Mouse (Mus musculus) CD4-positive, CD25-positive, alpha-beta regulatory T cell, adult 4 months (primary cell): ENCODE data around the gene Rab13. TPM values are rescaled to one million over a fixed set of nuclear protein-coding genes. Genes with fewer than 3 reads are reported as not detected.

Experiments used
- ATAC-seq: one replicate; pipeline ENCODE4 v1.8.0; 2017
- polyA plus RNA-seq, 2 experiments: library from polyadenylated mRNA; unstranded; fragments of 100-300 nt; shearing (Covaris generic); gene quantifications; one replicate each; pipeline ENCODE4 v1.2.1; 2017

Gene Rab13
- polyA plus RNA-seq, 2 experiments from 2014 or later, result 0.58 TPM; not detected in 1

- ATAC-seq, result no peak
Measured at GRCm38 (mm10) chr3:90263121-90263771, 49.8 kb downstream of the Rab13 start.

GRCm38 (mm10) chr3:90264687-90265033, 51.2 kb downstream of the Rab13 start:
- ATAC-seq, result no peak

DNA sequence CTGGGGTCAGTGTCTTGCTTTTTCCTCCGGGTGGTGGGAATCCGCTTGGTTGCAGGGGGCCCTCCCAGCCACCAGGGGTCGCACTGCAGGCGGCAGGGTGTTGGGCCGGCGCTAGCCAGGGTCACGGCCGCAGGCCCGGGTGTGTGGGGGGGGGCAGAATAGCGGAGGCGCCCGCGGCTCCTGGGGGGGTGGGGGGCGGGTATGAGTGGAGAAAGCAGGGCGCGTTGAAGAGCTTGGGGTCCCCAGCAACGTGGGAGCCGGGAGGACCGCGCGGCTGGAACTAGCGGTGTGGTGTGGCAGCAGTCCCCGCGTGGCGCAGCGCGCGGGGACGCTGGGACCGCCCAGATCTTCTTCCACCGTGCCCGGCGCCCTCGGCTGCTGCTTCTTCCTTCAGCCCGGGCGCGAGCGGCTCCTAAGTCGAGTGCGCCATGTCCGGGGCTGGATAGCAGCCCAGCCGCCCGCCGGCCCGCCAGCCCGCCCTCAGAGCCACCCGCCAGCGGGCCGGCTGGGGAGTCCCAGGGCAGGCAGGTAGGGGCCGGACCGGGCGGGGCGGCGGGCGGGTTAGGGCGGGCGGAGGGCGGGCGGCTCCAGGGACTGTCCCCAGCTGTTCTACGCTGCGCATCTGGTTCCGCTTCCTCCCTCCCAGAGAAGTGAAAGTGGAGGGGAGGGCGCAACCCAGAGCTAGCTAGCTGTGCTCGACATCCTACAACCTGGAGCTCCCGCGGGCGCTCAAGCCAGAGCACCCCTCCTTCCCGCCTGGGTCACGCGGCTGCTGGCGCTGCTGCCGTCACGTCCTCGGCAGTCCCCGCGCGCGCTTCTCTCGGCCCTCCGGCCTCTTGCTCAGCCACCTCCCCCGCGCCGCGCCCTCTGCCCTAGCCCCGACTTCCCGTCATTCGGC, 51.8 kb downstream of the Rab13 start, which contains the start of gene Dennd4b:
Gene Dennd4b, plus strand, starts transcription at position 152 of the 898 bp plus-strand sequence.
- ATAC-seq, result peak; percentile 87

DNA sequence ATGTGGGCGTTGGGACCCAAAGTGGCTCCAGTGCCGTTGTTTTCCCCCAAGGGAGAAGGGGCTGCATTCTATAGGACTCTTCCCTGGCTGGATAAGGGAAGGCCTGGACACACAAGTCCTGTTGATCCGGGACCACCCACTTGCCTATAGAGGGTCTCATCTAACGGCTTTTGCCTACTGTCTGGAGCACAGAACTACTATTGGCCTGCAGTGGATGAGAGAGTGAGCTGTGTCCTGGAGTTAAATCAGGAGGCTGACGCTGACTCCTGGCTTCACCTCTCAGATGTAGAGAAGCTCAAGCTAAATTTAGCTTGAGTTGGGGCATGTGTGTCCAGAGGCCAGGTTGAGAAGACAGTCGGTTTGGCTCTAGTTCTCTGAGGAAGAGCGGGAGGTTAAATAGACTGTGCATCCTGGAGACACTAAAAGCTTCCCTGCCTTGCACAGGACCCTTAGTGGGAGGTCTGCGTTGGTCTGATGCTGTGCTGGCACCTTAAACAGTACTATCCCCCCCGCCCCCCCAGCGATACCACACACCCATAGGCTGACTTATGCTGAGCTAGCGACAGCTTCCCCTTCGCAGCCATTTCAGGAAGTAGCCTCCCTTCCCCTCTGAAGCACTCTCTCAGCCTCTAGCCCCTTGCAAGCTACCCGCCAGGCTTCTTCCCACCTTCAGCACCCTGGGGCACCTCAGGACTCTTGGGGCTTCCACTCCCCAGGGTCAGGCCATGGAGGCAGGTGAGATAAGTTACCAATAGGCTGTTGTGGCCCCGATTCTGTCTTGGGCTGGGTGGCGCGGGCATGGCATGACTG, 52.6 kb downstream of the Rab13 start:
- peak; percentile 36 for ATAC-seq

DNA sequence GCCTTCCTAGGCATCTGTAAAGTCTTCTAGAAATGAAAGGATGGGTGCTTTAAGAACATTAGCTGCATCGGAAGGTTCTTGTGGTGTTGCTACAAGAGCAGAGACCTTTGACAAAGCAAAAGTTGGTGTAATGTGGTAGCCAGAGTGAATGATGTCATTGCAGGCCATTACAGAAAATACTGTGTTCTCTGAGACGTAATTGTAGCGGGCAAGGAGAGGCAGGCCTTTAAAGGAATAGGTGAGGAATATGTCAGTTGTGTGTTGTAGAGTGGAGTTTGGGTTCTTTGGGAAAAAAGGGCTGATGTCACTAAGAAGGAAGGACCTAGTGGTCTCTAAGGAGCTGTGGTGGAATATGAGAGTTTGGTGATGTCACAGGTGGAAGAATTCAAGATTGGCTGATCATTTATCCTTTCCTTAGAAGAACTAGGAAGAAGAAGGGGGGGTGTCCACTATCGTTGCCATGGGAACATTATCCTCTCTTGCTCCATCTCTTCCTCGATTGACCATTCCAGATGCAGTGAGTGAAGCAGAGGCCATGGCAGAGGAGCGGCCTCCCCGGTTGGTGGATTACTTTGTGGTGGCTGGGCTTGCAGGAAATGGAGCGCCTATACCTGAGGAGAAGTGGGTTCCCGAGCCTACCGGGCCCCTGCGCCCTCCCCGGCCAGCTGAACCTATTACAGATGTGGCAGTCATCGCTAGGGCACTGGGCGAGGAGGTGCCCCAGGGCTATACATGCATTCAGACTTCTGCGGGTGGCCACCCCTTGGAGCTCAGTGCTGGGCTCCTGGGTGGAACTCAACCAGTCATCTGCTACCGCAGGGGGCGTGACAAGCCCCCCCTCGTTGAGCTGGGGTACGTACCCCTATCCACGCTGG, 53.6 kb downstream of the Rab13 start:
- no peak for ATAC-seq

GRCm38 (mm10) chr3:90268190-90268589, 54.7 kb downstream of the Rab13 start:
- ATAC-seq, result no peak

GRCm38 (mm10) chr3:90268971-90269370, 55.5 kb downstream of the Rab13 start:
- no peak for ATAC-seq

GRCm38 (mm10) chr3:90270784-90271183, 57.3 kb downstream of the Rab13 start:
- ATAC-seq, result no peak

DNA sequence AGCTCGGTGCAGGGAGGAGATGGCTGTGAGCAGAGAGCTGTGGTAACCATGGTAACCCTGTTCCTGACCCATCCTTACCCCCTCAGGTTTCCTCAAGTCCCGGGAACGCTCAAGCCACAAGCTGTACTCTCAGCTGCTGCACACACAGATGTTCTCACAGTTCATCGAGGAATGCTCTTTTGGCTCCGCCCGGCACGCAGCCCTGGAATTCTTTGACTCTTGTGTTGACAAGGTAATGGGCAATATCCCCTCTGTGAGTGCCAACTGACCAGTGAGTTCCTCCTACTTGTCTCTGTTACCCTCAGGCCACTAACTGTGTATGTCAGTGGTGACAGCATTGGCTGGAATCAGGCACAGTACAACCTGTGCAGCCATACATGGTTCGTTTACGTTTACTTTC, 58.7 kb downstream of the Rab13 start:
- no peak for ATAC-seq

DNA sequence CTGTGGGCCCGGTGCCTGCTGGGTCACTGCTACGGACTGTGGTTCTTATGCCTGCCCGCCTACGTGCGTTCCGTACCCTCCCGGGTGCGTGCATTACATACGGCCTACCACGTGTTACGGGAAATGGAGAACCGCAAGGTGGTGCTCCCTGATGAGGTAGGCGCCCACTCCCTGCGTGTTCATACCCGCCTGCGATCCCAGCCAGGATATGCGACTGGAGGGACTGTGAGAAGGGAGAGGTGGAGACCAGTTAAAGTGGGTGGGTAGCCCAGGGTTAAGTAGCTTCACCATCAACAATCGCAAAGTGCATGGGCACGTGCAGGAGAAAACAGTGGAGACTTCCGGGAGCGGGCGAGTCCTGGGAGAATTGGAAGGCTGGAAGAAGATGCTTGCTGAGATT, 60.4 kb downstream of the Rab13 start:
- ATAC-seq, result no peak

DNA sequence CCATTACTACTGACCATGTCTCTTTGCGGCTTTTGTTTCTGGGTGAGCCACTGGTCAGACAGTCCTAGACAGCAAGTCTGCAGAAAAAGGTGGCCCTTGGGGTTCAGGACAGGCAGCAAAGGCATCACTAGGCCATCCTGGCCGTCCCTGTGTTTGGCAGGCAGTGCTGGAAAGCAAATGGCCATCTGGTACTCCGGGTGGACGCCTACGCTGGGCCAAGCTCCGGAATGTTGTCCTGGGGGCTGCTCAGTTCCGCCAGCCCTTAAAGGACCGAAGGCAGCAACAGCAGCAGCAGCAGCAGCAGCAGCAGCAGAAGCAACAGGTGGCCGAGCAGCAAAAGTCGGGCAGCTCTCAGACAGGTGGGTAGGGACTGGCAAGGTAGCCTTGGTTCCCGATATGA, 61.8 kb downstream of the Rab13 start:
- no peak for ATAC-seq

Other genes with a start within 250 kb of the Rab13 start
- 10 to 100 TPM; 69.2 to 70.3 TPM for gene Hax1, start 214.9 kb upstream of the Rab13 start, polyA plus RNA-seq
- gene 4933434E20Rik, start 162.1 kb upstream of the Rab13 start, polyA plus RNA-seq, result 100 to 1,000 TPM; 371 to 424 TPM
- 100 to 1,000 TPM; 226 to 315 TPM for gene Ubap2l, start 161.1 kb upstream of the Rab13 start, polyA plus RNA-seq
- gene Tpm3, start 141.0 kb upstream of the Rab13 start, polyA plus RNA-seq, result 1,000 to 10,000 TPM in 1 of 2 experiments, 100 to 1,000 TPM in 1; 868 to 1,085 TPM
- gene Nup210l, start 109.6 kb upstream of the Rab13 start, polyA plus RNA-seq, result under 1 TPM; 0.27 to 0.58 TPM
- 1,000 to 10,000 TPM; 7,118 to 8,557 TPM for gene Rps27, start within 50 bp of the Rab13 start, polyA plus RNA-seq
- gene Jtb, start 17.9 kb downstream of the Rab13 start, polyA plus RNA-seq, result 10 to 100 TPM; 60.5 to 75.2 TPM
- gene Creb3l4, start 29.8 kb downstream of the Rab13 start, polyA plus RNA-seq, result under 1 TPM in 1 of 2 experiments, not detected in 1; 0.20 TPM
- gene Slc39a1, start 34.5 kb downstream of the Rab13 start, polyA plus RNA-seq, result 10 to 100 TPM; 36.5 to 50.4 TPM
- 10 to 100 TPM; 34.0 to 50.6 TPM for gene Crtc2, start 40.5 kb downstream of the Rab13 start, polyA plus RNA-seq
- gene Dennd4b, start 51.5 kb downstream of the Rab13 start, polyA plus RNA-seq, result 10 to 100 TPM; 17.9 to 28.0 TPM
- gene Gatad2b, start 79.5 kb downstream of the Rab13 start, polyA plus RNA-seq, result 10 to 100 TPM; 25.2 to 26.2 TPM
- under 1 TPM in 1 of 2 experiments, not detected in 1; 0.19 TPM for gene Slc27a3, start 176.2 kb downstream of the Rab13 start, polyA plus RNA-seq
- gene Ints3, start 219.9 kb downstream of the Rab13 start, polyA plus RNA-seq, result 10 to 100 TPM; 16.9 to 17.9 TPM